Mouse (Mus musculus) macrophage (primary cell): Measurements from ENCODE around the gene Cep170b. TPM values are rescaled to one million over a fixed set of nuclear protein-coding genes. Genes with fewer than 3 reads are reported as not detected.

Experiments used
- H3K27ac ChIP-seq: fragments of 350-480 bp; formaldehyde crosslinking; 2 replicates; pipeline ENCODE4 v1.9.0; 2021
- H3K36me3 ChIP-seq: fragments of 350-480 bp; formaldehyde crosslinking; 2 replicates; pipeline ENCODE4 v1.9.0; 2021; ENCODE audit errors: inconsistent target
- H3K4me3 ChIP-seq: fragments of 350-480 bp; formaldehyde crosslinking; 2 replicates; pipeline ENCODE4 v1.9.0; 2021; ENCODE audit errors: inconsistent target
- H3K79me2 ChIP-seq: fragments of 350-480 bp; formaldehyde crosslinking; 2 replicates; pipeline ENCODE4 v1.9.0; 2021; ENCODE audit errors: inconsistent target
- WGBS: methylation state at CpG from one replicate; pipeline ENCODE4 v1.1.7; 2026; ENCODE audit warnings: inconsistent platforms; ENCODE audit not compliant: missing documents; 5-methylcytosine and 5-hydroxymethylcytosine counted together
- polyA plus RNA-seq: library from polyadenylated mRNA; stranded (reverse); fragments of 250-400 nt; gene quantifications from 3 replicates; pipeline ENCODE4 v1.2.4, GENCODE M21; 2018; ENCODE audit warnings: inconsistent platforms
- total RNA-seq, 78 experiments: library from RNA; depleted of rRNA; stranded (reverse); fragments of 250-400 nt; gene quantifications; 1 replicate in 9 of 78; 2 replicates in 24 of 78; 3 replicates in 43 of 78; 4 replicates in 2 of 78; pipeline ENCODE4 v1.2.4; 2018; ENCODE audit warnings: inconsistent platforms in 56 of 78

Gene Cep170b
- 10 to 100 TPM in 11 of 26 experiments, 1 to 10 TPM in 15; 1.3 to 34.8 (median 7.2) TPM for total RNA-seq (2018; cell fraction: chromatin; rRNA removed)
- 10 to 100 TPM in 1 of 26 experiments, 1 to 10 TPM in 25; 2.0 to 10.2 (median 6.0) TPM for total RNA-seq (2018; cell fraction: cytosol; rRNA removed)
- 10 to 100 TPM in 6 of 26 experiments, 1 to 10 TPM in 20; 2.8 to 17.8 (median 7.1) TPM for total RNA-seq (2018; cell fraction: nucleus; rRNA removed)
- 3.1 to 9.1 TPM (median 4.7 TPM) in 3 replicates for polyA plus RNA-seq

GRCm38 (mm10) chr12:112720216-112720615 is at the start of gene Cep170b:
Cep170b (plus strand) TSS chr12:112720455.
- no peaks in the 10 kb centered on the region for H3K36me3 ChIP-seq
- WGBS = 86% methylated on average over 6 of the region's 6 CpGs
- no peak within 1 kb of the TSS for H3K4me3 ChIP-seq
- no peak within 1 kb of the TSS for H3K27ac ChIP-seq
- no peaks in the 10 kb centered on the region for H3K79me2 ChIP-seq

- H3K36me3 ChIP-seq = peaks cover 8% of the 10 kb centered on the region; the same call in 1 of the 2 replicates
- H3K79me2 ChIP-seq = peaks cover 77% of the 10 kb centered on the region
- no peak overlapping the region for H3K27ac ChIP-seq
- WGBS = 72% methylated on average over 9 of the region's 9 CpGs
- H3K4me3 ChIP-seq = no peak overlapping the region
Measured at GRCm38 (mm10) chr12:112670718-112671393, 49.4 kb upstream of the Cep170b start.

- peaks cover 66% of the 10 kb centered on the region for H3K79me2 ChIP-seq
- H3K4me3 ChIP-seq = no peak overlapping the region
- no peak overlapping the region for H3K27ac ChIP-seq
- peaks cover 5% of the 10 kb centered on the region; the same call in 1 of the 2 replicates for H3K36me3 ChIP-seq
- 90% methylated on average over 7 of the region's 7 CpGs for WGBS
Measured at GRCm38 (mm10) chr12:112671891-112672290, 48.4 kb upstream of the Cep170b start.

GRCm38 (mm10) chr12:112672744-112673575 is 47.3 kb upstream of the Cep170b start:
- H3K4me3 ChIP-seq = peak overlapping the region; percentile 78
- peak overlapping the region; percentile 70 for H3K27ac ChIP-seq
- peaks cover 56% of the 10 kb centered on the region for H3K79me2 ChIP-seq
- WGBS = 4% methylated on average over 20 of the region's 21 CpGs
- peaks cover 5% of the 10 kb centered on the region; the same call in 1 of the 2 replicates for H3K36me3 ChIP-seq

- Histone ChIP-seq H3K36me3 (peaks cover 5% of the 10 kb centered on the region; the same call in 1 of the 2 replicates), H3K27ac (peak overlapping the region; percentile 70), H3K4me3 (peak overlapping the region; percentile 78), H3K79me2 (peaks cover 49% of the 10 kb centered on the region)
- under 1% methylated on average over 59 of the region's 68 CpGs for WGBS
Measured at GRCm38 (mm10) chr12:112673576-112674091, 46.6 kb upstream of the Cep170b start.

- WGBS = under 1% methylated on average over 53 of the region's 70 CpGs
- no peaks in the 10 kb centered on the region; the same call in 1 of the 2 replicates for H3K36me3 ChIP-seq
- peak within 1 kb of the TSS; percentile 87 for H3K27ac ChIP-seq
- H3K79me2 ChIP-seq = peaks cover 42% of the 10 kb centered on the region
- H3K4me3 ChIP-seq = peak within 1 kb of the TSS; percentile 48
Measured at GRCm38 (mm10) chr12:112674132-112675011, 45.9 kb upstream of the Cep170b start, which contains the start of gene Akt1. Akt1 (minus strand) TSS chr12:112674884.

- peak overlapping the region; percentile 48 for H3K4me3 ChIP-seq
- peaks cover 31% of the 10 kb centered on the region for H3K79me2 ChIP-seq
- peak overlapping the region; percentile 87 for H3K27ac ChIP-seq
- H3K36me3 ChIP-seq = no peaks in the 10 kb centered on the region; the same call in 1 of the 2 replicates
- 25% methylated on average over 17 of the region's 18 CpGs for WGBS
Measured at GRCm38 (mm10) chr12:112675245-112676035, 44.8 kb upstream of the Cep170b start.

GRCm38 (mm10) chr12:112677076-112677475 is 43.2 kb upstream of the Cep170b start:
- Histone ChIP-seq H3K27ac (no peak overlapping the region), H3K36me3 (no peaks in the 10 kb centered on the region), H3K79me2 (peaks cover 15% of the 10 kb centered on the region), H3K4me3 (no peak overlapping the region)
- WGBS = 65% methylated on average over 5 of the region's 5 CpGs

- Histone ChIP-seq H3K79me2 (peaks cover 5% of the 10 kb centered on the region), H3K27ac (no peak overlapping the region), H3K36me3 (no peaks in the 10 kb centered on the region), H3K4me3 (peak overlapping the region; percentile 22; the same call in 1 of the 2 replicates)
- WGBS = 55% methylated on average over 19 of the region's 19 CpGs
Measured at GRCm38 (mm10) chr12:112677943-112678554, 42.2 kb upstream of the Cep170b start.

GRCm38 (mm10) chr12:112678555-112679026 is 41.7 kb upstream of the Cep170b start, which contains the start of gene Zbtb42:
Zbtb42 (plus strand) TSS chr12:112678828.
- WGBS = 1% methylated on average over 59 of the region's 60 CpGs
- no peak within 1 kb of the TSS for H3K27ac ChIP-seq

GRCm38 (mm10) chr12:112679027-112679996 is 40.9 kb upstream of the Cep170b start:
- H3K79me2 ChIP-seq = no peaks in the 10 kb centered on the region
- H3K4me3 ChIP-seq = no peak overlapping the region
- WGBS = 10% methylated on average over 78 of the region's 87 CpGs
- no peaks in the 10 kb centered on the region for H3K36me3 ChIP-seq
- no peak overlapping the region for H3K27ac ChIP-seq

More at GRCm38 (mm10) chr12:112678555-112679026, 41.7 kb upstream of the Cep170b start, which contains the start of gene Zbtb42:
- Histone ChIP-seq H3K4me3 (peak within 1 kb of the TSS; percentile 22; the same call in 1 of the 2 replicates), H3K36me3 (no peaks in the 10 kb centered on the region), H3K79me2 (no peaks in the 10 kb centered on the region)
